Mouse (Mus musculus) thymus, adult 2 months (tissue): ENCODE data around the gene Rasip1.

ENCODE experiments used
- CTCF ChIP-seq: fragments of 200-500 bp; IDR thresholded peaks from 2 replicates; pipeline ENCODE4 v1.5.1; 2012; ENCODE audit warnings: mild to moderate bottlenecking, control low read depth, low read length, moderate library complexity, borderline replicate concordance; ENCODE audit not compliant: control insufficient read depth, poor library complexity, insufficient read depth; ENCODE audit errors: extremely low read depth
- POLR2A ChIP-seq: fragments of 200-500 bp; IDR thresholded peaks from 2 replicates; pipeline ENCODE4 v1.6.1; 2012; ENCODE audit warnings: mild to moderate bottlenecking, low read length, control low read depth, moderate library complexity; ENCODE audit not compliant: control insufficient read depth, poor library complexity, insufficient read depth; ENCODE audit errors: extremely low read depth

DNA sequence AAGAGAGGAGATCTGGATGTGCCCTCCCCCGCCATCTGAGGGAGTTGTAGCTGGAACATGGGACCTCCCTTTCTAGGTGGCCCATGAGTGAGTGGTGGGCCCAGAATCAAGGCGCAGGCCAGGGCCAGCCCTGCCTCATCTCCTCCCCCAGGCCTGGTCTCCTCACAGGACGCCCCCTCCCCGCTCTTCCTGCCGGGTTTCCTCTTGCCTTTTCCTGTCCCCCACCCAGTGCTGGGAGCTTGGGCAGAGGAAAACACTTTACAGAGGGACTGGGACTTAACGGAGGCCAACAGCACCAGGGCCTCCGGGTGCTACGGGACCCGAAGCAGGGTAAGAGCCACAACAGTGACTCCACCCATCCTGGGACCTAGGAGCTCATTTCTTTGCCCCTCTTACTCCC is at the start of gene Rasip1:
- no peak for TF ChIP-seq CTCF
- no peak for TF ChIP-seq POLR2A
